Mouse (Mus musculus): Measurements from ENCODE around the gene Elmod1. TPM values are rescaled to one million over a fixed set of nuclear protein-coding genes. Genes with fewer than 3 reads are reported as not detected.
A peak's percentile ranks its signal among the peaks of the same experiment; 100 is the strongest.

The Elmod1 gene
- polyA plus RNA-seq, 1 experiment = 0.04 TPM

GRCm38 (mm10) chr9:53974328-53975121, 576 bp downstream of the Elmod1 start:
- Histone ChIP-seq H3K27ac (ENCODE audit: control insufficient read depth, insufficient read depth, low read depth, low read length) (no peak overlapping the region), H3K4me1 (ENCODE audit: control insufficient read depth, insufficient read depth, low read length) (peaks cover 14% of the 10 kb centered on the region), H3K36me3 (ENCODE audit: control insufficient read depth, insufficient read depth, low read length) (no peaks in the 10 kb centered on the region), H3K4me3 (ENCODE audit: control insufficient read depth, low read depth, low read length) (peak overlapping the region; percentile 69), H3K27me3 (ENCODE audit: control insufficient read depth, insufficient read depth, low read length) (no peaks in the 10 kb centered on the region)
- TF ChIP-seq POLR2A (IDR thresholded peaks at IDR 0.05; ENCODE audit: control insufficient read depth, low read depth, low read length) (no peak), CTCF (IDR thresholded peaks at IDR 0.05; ENCODE audit: control insufficient read depth, insufficient read depth, insufficient replicate concordance, low read depth, low read length) (no peak)

- Histone ChIP-seq H3K36me3 (ENCODE audit: control insufficient read depth, insufficient read depth, low read length) (no peaks in the 10 kb centered on the region), H3K27ac (ENCODE audit: control insufficient read depth, insufficient read depth, low read depth, low read length) (no peak overlapping the region), H3K4me1 (ENCODE audit: control insufficient read depth, insufficient read depth, low read length) (peaks cover 14% of the 10 kb centered on the region), H3K4me3 (ENCODE audit: control insufficient read depth, low read depth, low read length) (no peak overlapping the region), H3K27me3 (ENCODE audit: control insufficient read depth, insufficient read depth, low read length) (no peaks in the 10 kb centered on the region)
- no peak for TF ChIP-seq POLR2A (IDR thresholded peaks at IDR 0.05; ENCODE audit: control insufficient read depth, low read depth, low read length)
- TF ChIP-seq CTCF (IDR thresholded peaks at IDR 0.05; ENCODE audit: control insufficient read depth, insufficient read depth, insufficient replicate concordance, low read depth, low read length) = no peak
Measured at GRCm38 (mm10) chr9:53973929-53974327, 1.2 kb downstream of the Elmod1 start.

GRCm38 (mm10) chr9:53973241-53973640, 1.9 kb downstream of the Elmod1 start:
- H3K27me3 ChIP-seq (ENCODE audit: control insufficient read depth, insufficient read depth, low read length) = no peaks in the 10 kb centered on the region
- H3K27ac ChIP-seq (ENCODE audit: control insufficient read depth, insufficient read depth, low read depth, low read length) = no peak overlapping the region
- H3K4me1 ChIP-seq (ENCODE audit: control insufficient read depth, insufficient read depth, low read length) = peaks cover 14% of the 10 kb centered on the region
- no peak for TF ChIP-seq CTCF (IDR thresholded peaks at IDR 0.05; ENCODE audit: control insufficient read depth, insufficient read depth, insufficient replicate concordance, low read depth, low read length)
- no peak for TF ChIP-seq POLR2A (IDR thresholded peaks at IDR 0.05; ENCODE audit: control insufficient read depth, low read depth, low read length)
- H3K36me3 ChIP-seq (ENCODE audit: control insufficient read depth, insufficient read depth, low read length) = no peaks in the 10 kb centered on the region
- H3K4me3 ChIP-seq (ENCODE audit: control insufficient read depth, low read depth, low read length) = no peak overlapping the region

- no peaks in the 10 kb centered on the region for H3K36me3 ChIP-seq (ENCODE audit: control insufficient read depth, insufficient read depth, low read length)
- TF ChIP-seq CTCF (IDR thresholded peaks at IDR 0.05; ENCODE audit: control insufficient read depth, insufficient read depth, insufficient replicate concordance, low read depth, low read length) (no peak), POLR2A (IDR thresholded peaks at IDR 0.05; ENCODE audit: control insufficient read depth, low read depth, low read length) (no peak)
- no peak overlapping the region for H3K27ac ChIP-seq (ENCODE audit: control insufficient read depth, insufficient read depth, low read depth, low read length)
- no peak overlapping the region for H3K4me3 ChIP-seq (ENCODE audit: control insufficient read depth, low read depth, low read length)
- H3K27me3 ChIP-seq (ENCODE audit: control insufficient read depth, insufficient read depth, low read length) = no peaks in the 10 kb centered on the region
- peaks cover 14% of the 10 kb centered on the region for H3K4me1 ChIP-seq (ENCODE audit: control insufficient read depth, insufficient read depth, low read length)
Measured at GRCm38 (mm10) chr9:53972358-53972757, 2.7 kb downstream of the Elmod1 start.

GRCm38 (mm10) chr9:53967610-53968368, 7.3 kb downstream of the Elmod1 start:
- Histone ChIP-seq H3K36me3 (ENCODE audit: control insufficient read depth, insufficient read depth, low read length) (no peaks in the 10 kb centered on the region), H3K27ac (ENCODE audit: control insufficient read depth, insufficient read depth, low read depth, low read length) (no peak overlapping the region), H3K4me1 (ENCODE audit: control insufficient read depth, insufficient read depth, low read length) (peaks cover 2% of the 10 kb centered on the region), H3K27me3 (ENCODE audit: control insufficient read depth, insufficient read depth, low read length) (no peaks in the 10 kb centered on the region), H3K4me3 (ENCODE audit: control insufficient read depth, low read depth, low read length) (no peak overlapping the region)
- no peak for TF ChIP-seq CTCF (IDR thresholded peaks at IDR 0.05; ENCODE audit: control insufficient read depth, insufficient read depth, insufficient replicate concordance, low read depth, low read length)

GRCm38 (mm10) chr9:53957021-53957420, 18.1 kb downstream of the Elmod1 start:
- no peaks in the 10 kb centered on the region for H3K27me3 ChIP-seq (ENCODE audit: control insufficient read depth, insufficient read depth, low read length)
- H3K4me1 ChIP-seq (ENCODE audit: control insufficient read depth, insufficient read depth, low read length) = no peaks in the 10 kb centered on the region
- no peaks in the 10 kb centered on the region for H3K36me3 ChIP-seq (ENCODE audit: control insufficient read depth, insufficient read depth, low read length)
- no peak overlapping the region for H3K27ac ChIP-seq (ENCODE audit: control insufficient read depth, insufficient read depth, low read depth, low read length)
- no peak overlapping the region for H3K4me3 ChIP-seq (ENCODE audit: control insufficient read depth, low read depth, low read length)
- TF ChIP-seq CTCF (IDR thresholded peaks at IDR 0.05; ENCODE audit: control insufficient read depth, insufficient read depth, insufficient replicate concordance, low read depth, low read length) = no peak
- TF ChIP-seq POLR2A (IDR thresholded peaks at IDR 0.05; ENCODE audit: control insufficient read depth, low read depth, low read length) = no peak

- no peaks in the 10 kb centered on the region for H3K36me3 ChIP-seq (ENCODE audit: control insufficient read depth, insufficient read depth, low read length)
- H3K4me1 ChIP-seq (ENCODE audit: control insufficient read depth, insufficient read depth, low read length) = no peaks in the 10 kb centered on the region
- no peak overlapping the region for H3K27ac ChIP-seq (ENCODE audit: control insufficient read depth, insufficient read depth, low read depth, low read length)
- TF ChIP-seq CTCF (IDR thresholded peaks at IDR 0.05; ENCODE audit: control insufficient read depth, insufficient read depth, insufficient replicate concordance, low read depth, low read length) (no peak), POLR2A (IDR thresholded peaks at IDR 0.05; ENCODE audit: control insufficient read depth, low read depth, low read length) (no peak)
- H3K4me3 ChIP-seq (ENCODE audit: control insufficient read depth, low read depth, low read length) = no peak overlapping the region
- H3K27me3 ChIP-seq (ENCODE audit: control insufficient read depth, insufficient read depth, low read length) = no peaks in the 10 kb centered on the region
Measured at GRCm38 (mm10) chr9:53954853-53955252, 20.2 kb downstream of the Elmod1 start.
